Mouse (Mus musculus): ENCODE results near the gene Gm6356.
"Not testable (repeated sequence)": the region's sequence is repeated elsewhere in the genome, so short reads cannot be mapped to it uniquely, and the experiment has no call there.

Gm6356 gene

GRCm38 (mm10) chr14:6973718-6974117, at the start of gene Gm6356:
Gene Gm6356, minus strand, starts transcription at chr14:6973818.
- not testable (repeated sequence) for DNase-seq (ENCODE audit: low read depth in 2 of 2, low spot score in 2 of 2)

Data from CD8-positive naive resting alpha-beta T cell, adult 2 months (primary cell).